Mouse (Mus musculus): ENCODE data around the gene Cd79a.
"Not testable (repeated sequence)": the region's sequence is repeated elsewhere in the genome, so short reads cannot be mapped to it uniquely, and the experiment has no call there.

The Cd79a gene

GRCm38 (mm10) chr7:24885468-24886307 is 11.5 kb upstream of the Cd79a start:
- peak; percentile 7 for DNase-seq (ENCODE audit: low read depth, low spot score)

GRCm38 (mm10) chr7:24886308-24886633 is 10.9 kb upstream of the Cd79a start:
- peak; percentile 24 for DNase-seq (ENCODE audit: low read depth, low spot score)

- no peak for DNase-seq (ENCODE audit: low read depth, low spot score)
Measured at GRCm38 (mm10) chr7:24887096-24887495, 10.1 kb upstream of the Cd79a start.

- DNase-seq (ENCODE audit: low read depth, low spot score) = peak; percentile 4
Measured at GRCm38 (mm10) chr7:24889431-24890220, 7.6 kb upstream of the Cd79a start.

- DNase-seq (ENCODE audit: low read depth, low spot score) = peak; percentile 80
Measured at GRCm38 (mm10) chr7:24890281-24891216, 6.6 kb upstream of the Cd79a start.

- peak; percentile 6 for DNase-seq (ENCODE audit: low read depth, low spot score)
Measured at GRCm38 (mm10) chr7:24891241-24892124, 5.7 kb upstream of the Cd79a start.

GRCm38 (mm10) chr7:24892125-24892583 is 5.0 kb upstream of the Cd79a start:
- DNase-seq (ENCODE audit: low read depth, low spot score) = no peak

GRCm38 (mm10) chr7:24895749-24896148 is 1.4 kb upstream of the Cd79a start:
- not testable (repeated sequence) for DNase-seq (ENCODE audit: low read depth, low spot score)

- no peak for DNase-seq (ENCODE audit: low read depth, low spot score)
Measured at GRCm38 (mm10) chr7:24896269-24896668, 912 bp upstream of the Cd79a start.

GRCm38 (mm10) chr7:24897959-24898358 is 778 bp downstream of the Cd79a start:
- no peak for DNase-seq (ENCODE audit: low read depth, low spot score)

- no peak for DNase-seq (ENCODE audit: low read depth, low spot score)
Measured at GRCm38 (mm10) chr7:24901114-24901513, 3.9 kb downstream of the Cd79a start.

- no peak for DNase-seq (ENCODE audit: low read depth, low spot score)
Measured at GRCm38 (mm10) chr7:24901842-24902241, 4.7 kb downstream of the Cd79a start.

GRCm38 (mm10) chr7:24902264-24902629 is 5.1 kb downstream of the Cd79a start:
- no peak for DNase-seq (ENCODE audit: low read depth, low spot score)

- DNase-seq (ENCODE audit: low read depth, low spot score) = no peak
Measured at GRCm38 (mm10) chr7:24902630-24903443, 5.7 kb downstream of the Cd79a start, which contains the start of gene Arhgef1. Gene Arhgef1, plus strand, starts transcription at chr7:24902912.

GRCm38 (mm10) chr7:24903444-24903825 is 6.3 kb downstream of the Cd79a start:
- DNase-seq (ENCODE audit: low read depth, low spot score) = peak; percentile 28

- peak; percentile 96 for DNase-seq (ENCODE audit: low read depth, low spot score)
Measured at GRCm38 (mm10) chr7:24904070-24904483, 6.9 kb downstream of the Cd79a start.

- DNase-seq (ENCODE audit: low read depth, low spot score) = peak; percentile 83
Measured at GRCm38 (mm10) chr7:24904936-24905335, 7.8 kb downstream of the Cd79a start.

GRCm38 (mm10) chr7:24906551-24906950 is 9.4 kb downstream of the Cd79a start:
- DNase-seq (ENCODE audit: low read depth, low spot score) = no peak

- no peak for DNase-seq (ENCODE audit: low read depth, low spot score)
Measured at GRCm38 (mm10) chr7:24907211-24907748, 10.1 kb downstream of the Cd79a start.
